Mouse (Mus musculus) large intestine, adult 2 months (tissue): ENCODE measurements around the gene Znrf2. TPM values are rescaled to one million over a fixed set of nuclear protein-coding genes. Genes with fewer than 3 reads are reported as not detected.
"Not testable (repeated sequence)": the region's sequence is repeated elsewhere in the genome, so short reads cannot be mapped to it uniquely, and the experiment has no call there.

ENCODE experiments used
- DNase-seq: peaks from one replicate; pipeline ENCODE4 v3.0.0-alpha.2; 2012; ENCODE audit warnings: low read depth, low spot score
- WGBS: fragments of 180-500 bp; shearing (Covaris S2); methylation state at CpG from one replicate; pipeline ENCODE4 v1.1.7; 2018; 5-methylcytosine and 5-hydroxymethylcytosine counted together
- polyA plus RNA-seq: library from polyadenylated mRNA; depleted of rRNA; stranded (reverse); fragments of >200 nt; gene quantifications from 2 replicates; pipeline ENCODE4 v1.2.3, GENCODE M21; 2012

Znrf2 gene
- polyA plus RNA-seq, 1 experiment, result 7.1 TPM

GRCm38 (mm10) chr6:54841399-54841798, 24.7 kb downstream of the Znrf2 start:
- no peak for DNase-seq

GRCm38 (mm10) chr6:54842041-54842440, 25.3 kb downstream of the Znrf2 start:
- 60% methylated on average over 1 of the region's 1 CpGs for WGBS
- no peak for DNase-seq

- WGBS, result 81% methylated on average over 3 of the region's 3 CpGs
- DNase-seq, result no peak
Measured at GRCm38 (mm10) chr6:54848546-54848945, 31.8 kb downstream of the Znrf2 start.

GRCm38 (mm10) chr6:54849179-54850156, 32.8 kb downstream of the Znrf2 start:
- WGBS, result 43% methylated on average over 4 of the region's 4 CpGs
- no peak for DNase-seq

GRCm38 (mm10) chr6:54851778-54852177, 35.1 kb downstream of the Znrf2 start:
- DNase-seq, result no peak
- WGBS, result 41% methylated on average over 4 of the region's 4 CpGs

GRCm38 (mm10) chr6:54852669-54853068, 36.0 kb downstream of the Znrf2 start:
- DNase-seq, result no peak
- WGBS, result 56% methylated on average over 3 of the region's 3 CpGs

GRCm38 (mm10) chr6:54854859-54855258, 38.1 kb downstream of the Znrf2 start:
- DNase-seq, result no peak
- WGBS, result 66% methylated on average over 4 of the region's 4 CpGs

- 39% methylated on average over 4 of the region's 4 CpGs for WGBS
- peak; percentile 38 for DNase-seq
Measured at GRCm38 (mm10) chr6:54855801-54856583, 39.3 kb downstream of the Znrf2 start.

GRCm38 (mm10) chr6:54859159-54859558, 42.4 kb downstream of the Znrf2 start:
- WGBS, result 85% methylated on average over 5 of the region's 5 CpGs
- DNase-seq, result not testable (repeated sequence)

GRCm38 (mm10) chr6:54860180-54860579, 43.5 kb downstream of the Znrf2 start:
- DNase-seq, result no peak

- peak; percentile 73 for DNase-seq
- WGBS, result 27% methylated on average over 5 of the region's 5 CpGs
Measured at GRCm38 (mm10) chr6:54866731-54867410, 50.2 kb downstream of the Znrf2 start.

GRCm38 (mm10) chr6:54867411-54867745, 50.7 kb downstream of the Znrf2 start:
- DNase-seq, result no peak
- WGBS, result 57% methylated on average over 4 of the region's 4 CpGs

GRCm38 (mm10) chr6:54873029-54873428, 56.3 kb downstream of the Znrf2 start:
- no peak for DNase-seq
- 72% methylated on average over 5 of the region's 5 CpGs for whole genome bisulfite sequencing

- 37% methylated on average over 5 of the region's 5 CpGs for WGBS
- no peak for DNase-seq
Measured at GRCm38 (mm10) chr6:54876782-54877181, 60.1 kb downstream of the Znrf2 start.

GRCm38 (mm10) chr6:54877651-54878050, 60.9 kb downstream of the Znrf2 start:
- 75% methylated on average over 3 of the region's 3 CpGs for WGBS
- DNase-seq, result no peak

- DNase-seq, result no peak
Measured at GRCm38 (mm10) chr6:54878546-54878945, 61.8 kb downstream of the Znrf2 start.

- WGBS, result 90% methylated on average over 4 of the region's 4 CpGs
Measured at GRCm38 (mm10) chr6:54880086-54880485, 63.4 kb downstream of the Znrf2 start.

GRCm38 (mm10) chr6:54883424-54883823, 66.7 kb downstream of the Znrf2 start:
- no peak for DNase-seq
- WGBS, result 28% methylated on average over 2 of the region's 2 CpGs

More at GRCm38 (mm10) chr6:54880086-54880485, 63.4 kb downstream of the Znrf2 start:
- no peak for DNase-seq

GRCm38 (mm10) chr6:54886195-54886594, 69.5 kb downstream of the Znrf2 start:
- 93% methylated on average over 7 of the region's 7 CpGs for WGBS

GRCm38 (mm10) chr6:54890221-54890620, 73.5 kb downstream of the Znrf2 start:
- DNase-seq, result no peak
- WGBS, result 93% methylated on average over 9 of the region's 9 CpGs

More at GRCm38 (mm10) chr6:54886195-54886594, 69.5 kb downstream of the Znrf2 start:
- no peak for DNase-seq
